Mouse (Mus musculus) bone marrow macrophage, adult 2 months (primary cell): ENCODE results near the gene Efhb.

Experiments used
- CTCF ChIP-seq: IDR thresholded peaks from 2 replicates; pipeline ENCODE4 v1.5.1; 2012; ENCODE audit warnings: low read depth, mild to moderate bottlenecking, low read length, moderate library complexity
- POLR2A ChIP-seq: IDR thresholded peaks from 2 replicates; pipeline ENCODE4 v1.6.1; 2012; ENCODE audit warnings: mild to moderate bottlenecking, low read depth, low read length, borderline replicate concordance

- TF ChIP-seq CTCF (no peak), POLR2A (no peak)
Measured at GRCm38 (mm10) chr17:53364111-53364510, 99.0 kb downstream of the Efhb start.
